Mouse (Mus musculus): ENCODE measurements around the gene Lrrc23. TPM values are rescaled to one million over a fixed set of nuclear protein-coding genes. Genes with fewer than 3 reads are reported as not detected.
A peak's percentile ranks its signal among the peaks of the same experiment; 100 is the strongest.
"Not testable (repeated sequence)": the region's sequence is repeated elsewhere in the genome, so short reads cannot be mapped to it uniquely, and the experiment has no call there.

Gene Lrrc23
- polyA plus RNA-seq, 1 experiment from 2014 or later: 0.13 TPM

- no peak for ATAC-seq
- H3K4me2 ChIP-seq (replicated peaks): peak overlapping the region; percentile 79
- H3K9ac ChIP-seq: peak overlapping the region; percentile 81
- H3K27ac ChIP-seq: peak overlapping the region; percentile 94
- H3K4me1 ChIP-seq (replicated peaks): peaks cover 36% of the 10 kb centered on the region
- H3K4me3 ChIP-seq (replicated peaks): peak overlapping the region; percentile 71
- H3K9me3 ChIP-seq: no peaks in the 10 kb centered on the region
- WGBS: 9% methylated on average over 9 of the region's 9 CpGs
- peaks cover 26% of the 10 kb centered on the region for H3K36me3 ChIP-seq
- H3K27me3 ChIP-seq (replicated peaks): no peaks in the 10 kb centered on the region
Observed at GRCm38 (mm10) chr6:124812848-124813247, 33.3 kb upstream of the Lrrc23 start.

- peak overlapping the region; percentile 5; the same call in 1 of the 2 replicates for H3K9ac ChIP-seq
- peak overlapping the region; percentile 94; the same call in 1 of the 2 replicates for H3K27ac ChIP-seq
- peak overlapping the region; percentile 79 for H3K4me2 ChIP-seq (replicated peaks)
- H3K4me1 ChIP-seq (replicated peaks): peaks cover 36% of the 10 kb centered on the region
- no peaks in the 10 kb centered on the region for H3K27me3 ChIP-seq (replicated peaks)
- peaks cover 17% of the 10 kb centered on the region for H3K36me3 ChIP-seq
- H3K4me3 ChIP-seq (replicated peaks): peak overlapping the region; percentile 71
- no peak for ATAC-seq
- H3K9me3 ChIP-seq: no peaks in the 10 kb centered on the region
- WGBS: 69% methylated on average over 24 of the region's 24 CpGs
Observed at GRCm38 (mm10) chr6:124811701-124812560, 32.4 kb upstream of the Lrrc23 start.

- Histone ChIP-seq H3K4me1 (replicated peaks) (peaks cover 39% of the 10 kb centered on the region), H3K36me3 (peaks cover 14% of the 10 kb centered on the region), H3K27ac (no peak overlapping the region), H3K9me3 (no peaks in the 10 kb centered on the region), H3K4me3 (replicated peaks) (no peak overlapping the region), H3K27me3 (replicated peaks) (no peaks in the 10 kb centered on the region), H3K4me2 (replicated peaks) (0 out of 2 replicates have a peak overlapping the region, but pooled peaks have one; percentile 79), H3K9ac (no peak overlapping the region)
- ATAC-seq: no peak
- 79% methylated on average over 4 of the region's 4 CpGs for WGBS
Observed at GRCm38 (mm10) chr6:124811403-124811665, 31.8 kb upstream of the Lrrc23 start.

- not testable (repeated sequence) for H3K9me3 ChIP-seq; H3K27ac ChIP-seq; ATAC-seq; H3K27me3 ChIP-seq (replicated peaks); H3K4me3 ChIP-seq (replicated peaks)
- H3K36me3 ChIP-seq: peaks cover 14% of the 10 kb centered on the region
- peaks cover 42% of the 10 kb centered on the region for H3K4me1 ChIP-seq (replicated peaks)
- H3K9ac ChIP-seq: 0 out of 2 replicates have a peak overlapping the region, but pooled peaks have one; percentile 73
- H3K4me2 ChIP-seq (replicated peaks): peak overlapping the region; percentile 97; the same call in 1 of the 2 replicates
- whole genome bisulfite sequencing: 85% methylated on average over 11 of the region's 11 CpGs
Observed at GRCm38 (mm10) chr6:124810566-124811402, 31.3 kb upstream of the Lrrc23 start.

GRCm38 (mm10) chr6:124809775-124810538 lies 30.4 kb upstream of the Lrrc23 start:
- Histone ChIP-seq H3K4me2 (replicated peaks) (peak overlapping the region; percentile 97), H3K27me3 (replicated peaks) (no peaks in the 10 kb centered on the region), H3K9ac (peak overlapping the region; percentile 73), H3K4me3 (replicated peaks) (peak overlapping the region; percentile 63), H3K27ac (peak overlapping the region; percentile 97), H3K4me1 (replicated peaks) (peaks cover 37% of the 10 kb centered on the region), H3K9me3 (no peaks in the 10 kb centered on the region), H3K36me3 (peaks cover 11% of the 10 kb centered on the region)
- ATAC-seq: no peak
- 43% methylated on average over 14 of the region's 14 CpGs for WGBS

GRCm38 (mm10) chr6:124809052-124809774 lies 29.7 kb upstream of the Lrrc23 start:
- under 1% methylated on average over 35 of the region's 35 CpGs for WGBS
- Histone ChIP-seq H3K9me3 (no peaks in the 10 kb centered on the region), H3K9ac (peak overlapping the region; percentile 73), H3K4me2 (replicated peaks) (peak overlapping the region; percentile 97), H3K4me3 (replicated peaks) (peak overlapping the region; percentile 63), H3K36me3 (peaks cover 11% of the 10 kb centered on the region), H3K27ac (peak overlapping the region; percentile 97), H3K27me3 (replicated peaks) (no peaks in the 10 kb centered on the region), H3K4me1 (replicated peaks) (peaks cover 30% of the 10 kb centered on the region)
- ATAC-seq: peak; percentile 16

GRCm38 (mm10) chr6:124808358-124809012 lies 29.0 kb upstream of the Lrrc23 start, which contains the start of gene Spsb2:
Gene Spsb2, plus strand, starts transcription at chr6:124808661.
- peak; percentile 67 for ATAC-seq
- peak within 1 kb of the TSS; percentile 73 for H3K9ac ChIP-seq
- 3% methylated on average over 29 of the region's 29 CpGs for WGBS
- H3K4me1 ChIP-seq (replicated peaks): peaks cover 29% of the 10 kb centered on the region
- peaks cover 11% of the 10 kb centered on the region for H3K36me3 ChIP-seq
- H3K9me3 ChIP-seq: no peaks in the 10 kb centered on the region
- peak within 1 kb of the TSS; percentile 63 for H3K4me3 ChIP-seq (replicated peaks)
- no peaks in the 10 kb centered on the region for H3K27me3 ChIP-seq (replicated peaks)
- H3K27ac ChIP-seq: peak within 1 kb of the TSS; percentile 97
- H3K4me2 ChIP-seq (replicated peaks): peak within 1 kb of the TSS; percentile 97

GRCm38 (mm10) chr6:124807986-124808357 lies 28.4 kb upstream of the Lrrc23 start:
- H3K9me3 ChIP-seq: no peaks in the 10 kb centered on the region
- ATAC-seq: no peak
- H3K4me2 ChIP-seq (replicated peaks): peak overlapping the region; percentile 97
- H3K4me3 ChIP-seq (replicated peaks): peak overlapping the region; percentile 63
- H3K9ac ChIP-seq: no peak overlapping the region
- 63% methylated on average over 6 of the region's 6 CpGs for WGBS
- peaks cover 29% of the 10 kb centered on the region for H3K4me1 ChIP-seq (replicated peaks)
- H3K36me3 ChIP-seq: peaks cover 11% of the 10 kb centered on the region
- peak overlapping the region; percentile 97 for H3K27ac ChIP-seq
- no peaks in the 10 kb centered on the region for H3K27me3 ChIP-seq (replicated peaks)

GRCm38 (mm10) chr6:124807366-124807765 lies 27.8 kb upstream of the Lrrc23 start:
- ATAC-seq: no peak
- Histone ChIP-seq H3K4me3 (replicated peaks) (no peak overlapping the region), H3K36me3 (peaks cover 11% of the 10 kb centered on the region), H3K9ac (no peak overlapping the region), H3K4me1 (replicated peaks) (peaks cover 25% of the 10 kb centered on the region), H3K4me2 (replicated peaks) (no peak overlapping the region), H3K9me3 (no peaks in the 10 kb centered on the region), H3K27ac (0 out of 2 replicates have a peak overlapping the region, but pooled peaks have one; percentile 97), H3K27me3 (replicated peaks) (no peaks in the 10 kb centered on the region)
- whole genome bisulfite sequencing: 77% methylated on average over 4 of the region's 4 CpGs

- WGBS: 83% methylated on average over 7 of the region's 7 CpGs
- H3K9me3 ChIP-seq: no peaks in the 10 kb centered on the region
- H3K4me1 ChIP-seq (replicated peaks): peaks cover 17% of the 10 kb centered on the region
Observed at GRCm38 (mm10) chr6:124806446-124807140, 27.1 kb upstream of the Lrrc23 start.

More at GRCm38 (mm10) chr6:124806446-124807140, 27.1 kb upstream of the Lrrc23 start:
- Histone ChIP-seq H3K27ac (peak overlapping the region; percentile 88), H3K4me2 (replicated peaks) (peak overlapping the region; percentile 64), H3K9ac (no peak overlapping the region), H3K36me3 (peaks cover 4% of the 10 kb centered on the region), H3K4me3 (replicated peaks) (0 out of 2 replicates have a peak overlapping the region, but pooled peaks have one; percentile 3), H3K27me3 (replicated peaks) (no peaks in the 10 kb centered on the region)
- ATAC-seq: no peak

Measured in intestine, embryonic 15.5 days (tissue).